In genomic region chr15:36398099-36398982, GRCm38 (mm10) we compare ENCODE assay signal across 13 mouse cellular contexts.
A peak's percentile ranks its signal among the peaks of the same experiment; 100 is the strongest.
DNase-seq lines count a peak whose midpoint lies in the region; ATAC-seq and TF ChIP-seq lines count a peak whose summit lies in the region.
"Had no signal": no experiment of that assay in that cellular context is flagged by ENCODE, and none has a peak within 500 bp of the region (broad histone marks: within the 10 kb centered on the region; RNA-seq: fewer than 3 reads in every experiment).

No protein-coding gene starts in this region.

- TF ChIP-seq CTCF in hindbrain, postnatal 0 days (IDR thresholded peaks at IDR 0.05; ENCODE audit: low read depth) = no peak
- no peak for TF ChIP-seq CTCF in gastrocnemius, adult 2 months (IDR thresholded peaks at IDR 0.05)

- H3K27me3 ChIP-seq in midbrain, embryonic 11.5 days (ENCODE audit: control insufficient read depth, insufficient read depth, low read length) = no peaks in the 10 kb centered on the region
- no peaks in the 10 kb centered on the region for H3K27me3 ChIP-seq in midbrain, embryonic 10.5 days (ENCODE audit: low read depth, poor library complexity, severe bottlenecking)
- H3K27me3 ChIP-seq in hindbrain, postnatal 0 days (ENCODE audit: insufficient read depth, low read length) = no peaks in the 10 kb centered on the region
- H3K27me3 ChIP-seq in neural tube, embryonic 14.5 days (ENCODE audit: control insufficient read depth, insufficient read depth, low read length) = no peaks in the 10 kb centered on the region
- H3K27me3 ChIP-seq: intestine, embryonic 15.5 days; lung, embryonic 15.5 days had no signal

- no peaks in the 10 kb centered on the region for H3K9me3 ChIP-seq in midbrain, embryonic 11.5 days (ENCODE audit: control insufficient read depth, low read length)
- no peaks in the 10 kb centered on the region for H3K9me3 ChIP-seq in midbrain, embryonic 10.5 days (replicated peaks)
- no peaks in the 10 kb centered on the region for H3K9me3 ChIP-seq in hindbrain, postnatal 0 days (ENCODE audit: low read length)
- H3K9me3 ChIP-seq in neural tube, embryonic 14.5 days (ENCODE audit: control insufficient read depth, low read length) = no peaks in the 10 kb centered on the region
- H3K9me3 ChIP-seq: intestine, embryonic 15.5 days; lung, embryonic 15.5 days had no signal

- H3K4me3 ChIP-seq in midbrain, embryonic 11.5 days (ENCODE audit: low read depth, low read length) = no peak overlapping the region
- H3K4me3 ChIP-seq in midbrain, embryonic 10.5 days = no peak overlapping the region
- H3K4me3 ChIP-seq in hindbrain, postnatal 0 days (ENCODE audit: low read length) = no peak overlapping the region
- H3K4me3 ChIP-seq in neural tube, embryonic 14.5 days (ENCODE audit: low read depth, low read length) = no peak overlapping the region
- H3K4me3 ChIP-seq in gastrocnemius, adult 2 months = no peak overlapping the region
- H3K4me3 ChIP-seq: erythroblast, embryonic 14.5 days; intestine, embryonic 15.5 days; lung, embryonic 15.5 days had no signal

- no peak for ATAC-seq in midbrain, embryonic 11.5 days (ENCODE audit: low FRiP score)
- peak; percentile 66 for ATAC-seq in hindbrain, postnatal 0 days
- peak; percentile 47 for ATAC-seq in neural tube, embryonic 14.5 days (ENCODE audit: low read depth)
- ATAC-seq: intestine, embryonic 15.5 days had no signal

- H3K36me3 ChIP-seq in midbrain, embryonic 11.5 days (ENCODE audit: control insufficient read depth, insufficient read depth, low read length) = no peaks in the 10 kb centered on the region
- H3K36me3 ChIP-seq in midbrain, embryonic 10.5 days = no peaks in the 10 kb centered on the region
- H3K36me3 ChIP-seq in hindbrain, postnatal 0 days (ENCODE audit: insufficient read depth, low read length) = no peaks in the 10 kb centered on the region
- H3K36me3 ChIP-seq in neural tube, embryonic 14.5 days (ENCODE audit: control insufficient read depth, insufficient read depth, low read length) = no peaks in the 10 kb centered on the region
- H3K36me3 ChIP-seq: intestine, embryonic 15.5 days; lung, embryonic 15.5 days had no signal

- no peak overlapping the region for H3K27ac ChIP-seq in midbrain, embryonic 11.5 days (ENCODE audit: low read depth, low read length)
- H3K27ac ChIP-seq in midbrain, embryonic 10.5 days (replicated peaks) = no peak overlapping the region
- no peak overlapping the region for H3K27ac ChIP-seq in hindbrain, postnatal 0 days
- peak overlapping the region; percentile 64; the same call in 1 of the 2 replicates for H3K27ac ChIP-seq in neural tube, embryonic 14.5 days (ENCODE audit: low read depth, low read length)
- H3K27ac ChIP-seq in gastrocnemius, adult 2 months = no peak overlapping the region
- H3K27ac ChIP-seq: intestine, embryonic 15.5 days had no signal

- H3K4me1 ChIP-seq in midbrain, embryonic 11.5 days (ENCODE audit: control insufficient read depth, insufficient read depth, low read length) = no peaks in the 10 kb centered on the region
- H3K4me1 ChIP-seq in midbrain, embryonic 10.5 days = peaks cover 10% of the 10 kb centered on the region
- 0 out of 2 replicates have a peak, but pooled peaks cover 5% of the 10 kb centered on the region for H3K4me1 ChIP-seq in hindbrain, postnatal 0 days (ENCODE audit: insufficient read depth, low read length)
- H3K4me1 ChIP-seq in neural tube, embryonic 14.5 days (ENCODE audit: control insufficient read depth, insufficient read depth, low read length) = no peaks in the 10 kb centered on the region

- intact Hi-C loops in gastrocnemius, adult 2 months (cut with DNase I) = no loop called here

- 77% methylated on average over 9 of the region's 9 CpGs for WGBS in midbrain, embryonic 11.5 days
- WGBS in midbrain, embryonic 10.5 days = 83% methylated on average over 9 of the region's 9 CpGs
- 57% methylated on average over 9 of the region's 9 CpGs for WGBS in hindbrain, postnatal 0 days
- 64% methylated on average over 9 of the region's 9 CpGs for WGBS in neural tube, embryonic 14.5 days

- DNase-seq in heart, adult 11 months = peak; percentile 43
- no peak for DNase-seq in heart, adult 18-20 months
- DNase-seq in midbrain, embryonic 11.5 days (ENCODE audit: low spot score, missing footprints) = peak; percentile 61
- no peak for DNase-seq in midbrain, embryonic 10.5 days (ENCODE audit: low spot score)
- DNase-seq in hindbrain, postnatal 0 days (ENCODE audit: low spot score) = peak; percentile 69
- DNase-seq in gastrocnemius, adult 2 months = no peak
- DNase-seq: cerebellum, adult 2 months; layer of hippocampus, adult 9-11 months had no signal

- no peak overlapping the region for H3K4me2 ChIP-seq in midbrain, embryonic 11.5 days
- H3K4me2 ChIP-seq in hindbrain, postnatal 0 days (ENCODE audit: low read depth, low read length) = no peak overlapping the region
- H3K4me2 ChIP-seq in neural tube, embryonic 14.5 days (ENCODE audit: low read depth, low read length) = no peak overlapping the region
- H3K4me2 ChIP-seq: intestine, embryonic 15.5 days; liver, embryonic 11.5 days; lung, embryonic 15.5 days had no signal

- H3K9ac ChIP-seq in midbrain, embryonic 11.5 days (ENCODE audit: low read length) = no peak overlapping the region
- H3K9ac ChIP-seq in hindbrain, postnatal 0 days (replicated peaks; ENCODE audit: low read length) = no peak overlapping the region
- H3K9ac ChIP-seq in neural tube, embryonic 14.5 days (replicated peaks; ENCODE audit: low read depth, low read length) = no peak overlapping the region
- H3K9ac ChIP-seq: intestine, embryonic 15.5 days; lung, embryonic 15.5 days had no signal

Comparison
In these comparisons a context has a peak if more than half of its experiments do, and no peak if none do; other contexts are left out.
1. DNase-seq: peak in heart, adult 11 months (single experiment), midbrain, embryonic 11.5 days (single experiment) and hindbrain, postnatal 0 days (single experiment); none in heart, adult 18-20 months (0 of 2), midbrain, embryonic 10.5 days (single experiment) and gastrocnemius, adult 2 months (single experiment).